Mouse (Mus musculus) retina, postnatal 7 days (tissue): ENCODE data around the gene Asl.

Source experiments
- DNase-seq: peaks from one replicate; pipeline ENCODE4 v3.0.0-alpha.2; 2012; ENCODE audit warnings: low read depth, low spot score

Asl gene

DNA sequence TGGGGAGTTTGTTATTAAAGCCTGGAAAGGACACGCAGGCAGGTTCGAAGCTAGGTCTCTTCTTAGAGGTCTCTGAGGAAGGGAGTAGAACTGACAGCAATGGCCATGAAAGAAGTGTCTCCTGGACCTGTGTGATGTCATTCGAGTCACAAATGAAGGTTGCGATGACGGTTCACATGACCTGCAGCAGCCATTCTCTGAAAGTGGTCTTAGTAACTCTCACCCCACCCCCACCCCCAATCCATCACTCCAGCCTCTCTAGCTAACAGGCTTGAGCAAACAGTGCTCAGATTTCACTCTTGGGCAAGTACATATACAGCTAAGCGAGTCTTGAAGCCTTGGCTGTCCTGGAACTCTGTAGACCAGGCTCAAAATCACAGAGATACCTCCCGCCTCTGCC lies 25.8 kb downstream of the Asl start:
- DNase-seq: no peak

DNA sequence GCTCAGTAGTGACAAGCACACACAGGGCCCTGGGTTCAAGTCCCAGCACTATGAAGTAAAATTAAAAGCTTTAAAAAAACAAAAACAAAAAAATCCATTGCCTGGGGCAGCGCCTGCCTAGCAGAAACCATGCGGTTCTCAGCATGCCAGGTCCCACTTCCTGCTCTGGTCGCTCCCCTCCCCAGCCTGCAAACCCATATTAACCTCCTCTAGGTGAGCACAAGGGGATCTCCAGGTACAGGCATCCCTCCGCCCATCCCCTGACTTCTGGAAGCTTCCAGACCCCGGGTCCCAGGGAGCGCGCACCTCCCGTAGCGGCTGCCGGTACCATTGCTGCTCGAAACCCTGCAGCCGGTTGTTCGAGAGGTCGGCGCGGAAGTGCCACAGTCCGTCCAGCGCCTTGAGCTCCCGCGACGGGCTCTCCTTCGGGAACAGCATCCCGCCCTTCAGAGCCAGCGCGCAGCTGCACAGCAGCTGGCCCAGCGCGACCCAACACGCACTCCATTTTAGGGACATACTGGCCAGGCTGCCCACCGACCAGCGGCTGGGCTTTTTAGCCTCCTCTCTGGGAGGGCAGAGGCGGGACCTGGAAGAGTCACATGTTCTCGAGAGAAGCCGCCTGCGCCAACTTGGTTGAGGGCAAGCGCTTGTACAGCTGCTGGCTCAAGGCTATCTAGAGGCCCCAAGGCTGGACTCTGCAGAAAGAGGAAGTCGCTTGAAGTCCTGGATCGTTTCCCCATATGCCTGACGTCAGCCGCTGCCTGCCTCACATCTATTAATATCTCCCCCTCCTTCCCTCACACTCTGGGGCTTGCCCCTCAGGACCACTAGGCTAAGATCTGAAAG lies 26.5 kb downstream of the Asl start, which contains the start of gene Gusb:
TSS of gene Gusb (minus strand) at position 749 of the 846 bp plus-strand sequence.
- peak; percentile 54 for DNase-seq

DNA sequence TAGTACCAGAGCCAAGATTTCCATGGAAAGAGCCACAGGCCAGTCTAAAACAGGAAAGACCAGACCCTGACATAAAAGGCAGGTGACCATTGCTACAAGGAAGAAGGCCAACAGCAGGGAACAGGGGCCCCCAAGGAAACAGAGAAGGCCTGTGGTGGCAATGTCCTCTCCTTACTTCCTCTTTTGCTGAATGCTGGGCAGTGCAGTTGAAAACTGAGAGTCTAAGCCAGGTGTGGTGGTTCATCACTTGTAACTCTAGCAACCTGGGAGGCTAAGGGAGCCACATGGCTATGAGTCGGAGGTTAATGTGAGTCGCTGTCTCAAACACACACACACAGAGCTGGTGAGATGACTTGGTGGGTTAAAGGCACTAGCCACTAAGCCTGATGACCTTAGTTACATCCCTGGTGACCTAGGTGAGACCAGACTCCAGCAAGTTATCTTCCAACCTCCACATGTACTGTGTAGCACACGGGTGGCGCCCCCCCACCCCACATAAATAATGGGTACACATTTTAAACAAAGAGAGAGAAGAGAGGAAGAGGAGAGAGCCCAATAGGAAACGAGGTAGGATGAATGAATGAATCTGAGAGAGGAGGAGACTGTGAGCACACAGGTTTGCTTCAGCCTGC lies 27.6 kb downstream of the Asl start:
- DNase-seq: no peak

DNA sequence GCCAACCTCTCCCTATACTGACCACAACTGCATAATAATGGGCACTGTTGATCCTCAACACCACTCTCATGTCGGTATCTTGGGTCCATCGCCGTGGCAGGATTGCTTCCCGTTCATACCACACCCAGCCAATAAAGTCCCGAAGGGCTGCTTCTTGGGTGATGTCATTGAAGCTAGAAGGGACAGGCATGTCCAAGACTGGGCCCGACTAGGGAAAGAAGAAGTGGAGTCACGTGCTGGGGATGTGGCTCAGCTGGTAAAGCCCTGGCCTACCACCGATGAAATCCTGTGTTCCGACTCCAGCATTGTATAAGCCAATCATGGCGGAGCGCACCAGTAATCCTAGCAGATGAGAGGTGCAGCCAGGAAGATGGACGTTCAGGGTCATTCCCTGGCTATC lies 28.3 kb downstream of the Asl start:
- no peak for DNase-seq

DNA sequence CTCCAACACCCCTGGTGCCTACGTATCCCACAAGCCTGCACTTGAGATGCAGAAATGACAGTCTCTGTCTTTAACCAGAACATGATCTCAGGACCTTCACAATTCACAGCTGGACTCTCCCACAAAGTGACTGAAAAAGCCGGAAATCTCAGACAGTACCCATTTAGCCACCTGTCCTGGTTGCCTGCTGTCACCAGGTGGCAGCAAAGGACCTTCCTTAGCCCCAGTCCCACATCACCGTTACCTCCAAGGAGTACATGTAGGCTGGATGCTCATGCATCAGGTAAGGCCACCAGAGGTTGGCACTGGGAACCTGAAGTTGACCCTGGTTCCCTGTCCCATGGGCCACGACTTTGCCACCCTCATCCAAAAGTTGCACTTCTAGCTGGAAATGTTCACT lies 29.9 kb downstream of the Asl start:
- DNase-seq: peak; percentile 60

DNA sequence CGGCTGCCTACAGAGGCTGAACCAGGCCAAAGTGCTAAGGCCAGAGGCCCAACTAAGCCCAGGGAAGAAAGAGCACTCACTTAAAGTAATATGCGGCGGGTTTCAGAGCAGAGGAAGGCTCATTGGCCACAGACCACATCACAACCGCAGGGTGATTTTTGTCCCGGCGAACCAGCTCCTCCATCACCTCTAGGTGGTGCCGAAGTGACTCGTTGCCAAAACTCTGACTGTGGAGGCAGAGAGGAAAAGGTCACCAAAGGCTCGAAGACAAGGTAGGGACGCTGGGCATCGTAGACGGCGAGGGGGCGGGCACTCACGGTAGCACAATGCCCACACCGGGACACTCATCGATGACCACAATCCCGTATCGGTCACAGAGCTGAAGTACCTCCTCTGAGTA lies 31.3 kb downstream of the Asl start:
- DNase-seq: no peak

DNA sequence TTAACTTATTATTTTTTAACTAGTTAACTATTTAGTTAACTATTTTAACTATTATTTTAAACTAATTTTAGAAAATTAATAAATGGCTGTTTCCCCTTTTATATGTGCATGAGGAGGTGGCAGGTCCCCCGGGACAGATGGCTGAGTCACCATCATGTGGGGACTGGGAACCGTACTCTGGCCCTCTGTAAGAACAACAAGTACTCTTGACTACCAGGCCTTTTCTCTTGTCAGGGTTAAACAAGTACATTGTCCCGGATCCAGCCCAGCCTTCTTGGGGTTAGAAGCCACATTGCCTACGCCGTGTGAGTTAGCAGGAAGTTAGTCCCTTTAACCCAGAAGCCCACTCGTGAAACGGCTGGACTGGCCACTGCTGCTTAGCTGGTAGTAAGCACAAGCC lies 34.1 kb downstream of the Asl start:
- DNase-seq: no peak

DNA sequence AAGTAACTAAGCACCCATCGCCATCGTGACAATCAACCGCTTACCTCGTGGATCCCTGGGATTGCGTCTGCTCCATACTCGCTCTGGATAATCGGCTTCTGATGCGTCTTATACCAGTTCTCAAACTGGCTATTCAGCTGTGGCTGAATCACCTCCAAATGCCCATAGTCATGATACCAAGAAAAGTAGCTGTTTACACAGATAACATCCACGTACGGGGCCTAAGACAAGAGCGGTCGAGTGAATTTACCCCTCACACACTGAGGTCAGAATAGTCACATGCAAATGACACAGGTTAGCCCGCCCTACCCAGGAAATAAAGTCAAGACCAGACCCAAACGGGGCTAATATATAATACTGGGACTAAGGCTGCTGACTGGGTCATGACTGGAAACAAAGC lies 35.7 kb downstream of the Asl start:
- DNase-seq: no peak

DNA sequence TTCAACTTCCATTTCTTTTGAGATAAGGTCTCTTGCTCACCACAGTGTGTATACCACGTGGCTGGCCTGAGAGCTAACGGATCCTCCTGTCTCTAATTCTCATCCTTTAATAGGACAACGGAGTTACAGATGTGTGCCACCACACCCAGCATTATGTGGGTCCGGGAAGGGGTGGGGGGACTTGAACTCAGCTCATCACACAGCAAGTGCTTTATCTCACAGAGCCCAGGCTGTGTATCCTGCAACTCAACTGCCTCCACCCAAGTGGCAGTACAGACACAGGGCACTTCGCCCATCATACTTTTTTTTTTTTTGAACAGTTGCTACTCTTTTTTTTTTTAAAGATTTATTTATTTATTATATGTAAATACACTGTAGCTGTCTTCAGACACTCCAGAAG lies 37.1 kb downstream of the Asl start:
- DNase-seq: no peak

DNA sequence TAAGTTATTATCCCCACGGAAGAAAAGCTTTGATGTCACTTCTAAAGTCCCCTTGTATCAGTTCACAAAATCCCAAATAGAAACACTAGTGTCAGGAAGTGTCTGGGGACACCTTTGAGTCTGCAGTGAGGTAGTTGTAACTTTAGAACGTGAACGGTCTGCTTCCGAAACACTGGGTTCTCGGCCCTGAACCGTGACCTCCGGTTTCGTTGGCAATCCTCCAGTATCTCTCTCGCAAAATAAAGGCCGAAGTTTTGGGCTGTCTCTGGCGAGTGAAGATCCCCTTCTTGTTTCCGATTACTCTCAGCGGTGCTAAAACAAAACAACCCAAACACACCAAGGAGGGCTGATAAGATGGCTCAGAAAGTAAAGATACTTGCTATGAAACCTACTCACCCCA lies 39.7 kb downstream of the Asl start:
- DNase-seq: no peak

DNA sequence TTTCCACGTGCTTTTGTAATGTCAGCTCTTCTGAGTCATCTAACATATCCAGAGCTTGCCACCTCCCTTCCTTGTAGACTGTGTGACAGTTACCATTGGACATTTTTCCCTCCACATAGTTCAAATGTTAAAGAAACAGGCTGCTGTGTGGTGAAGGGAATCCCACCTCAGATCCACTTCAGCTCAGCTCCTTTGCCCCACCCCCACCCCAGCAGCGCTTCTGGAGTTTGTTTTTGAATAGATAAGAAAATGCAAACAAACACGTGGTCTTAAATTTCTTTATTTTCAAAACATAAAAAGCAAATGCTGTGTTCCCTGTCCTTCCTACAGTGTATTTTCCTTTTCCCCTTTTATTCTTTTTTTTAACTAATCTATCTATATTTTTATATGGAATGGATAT lies 48.8 kb downstream of the Asl start:
- DNase-seq: no peak

DNA sequence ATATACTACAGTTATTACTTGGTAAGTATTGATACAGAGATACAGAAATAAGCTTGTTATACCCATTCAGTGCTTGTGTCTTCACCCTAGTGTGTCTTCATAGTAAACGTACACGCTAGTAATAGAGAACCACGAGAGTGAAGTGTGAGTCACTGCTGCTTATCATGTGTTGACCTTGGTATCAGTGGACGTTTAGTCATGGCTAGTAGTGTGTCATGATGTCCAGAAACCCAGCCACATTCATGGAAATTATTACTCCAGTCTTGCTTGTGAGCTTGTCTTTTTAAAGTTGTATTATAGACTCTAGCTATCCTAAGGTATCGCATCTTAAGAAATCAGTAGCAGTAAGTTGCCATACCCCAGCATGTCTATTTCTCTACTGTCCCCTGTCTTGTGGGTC lies 50.4 kb downstream of the Asl start:
- DNase-seq: no peak

DNA sequence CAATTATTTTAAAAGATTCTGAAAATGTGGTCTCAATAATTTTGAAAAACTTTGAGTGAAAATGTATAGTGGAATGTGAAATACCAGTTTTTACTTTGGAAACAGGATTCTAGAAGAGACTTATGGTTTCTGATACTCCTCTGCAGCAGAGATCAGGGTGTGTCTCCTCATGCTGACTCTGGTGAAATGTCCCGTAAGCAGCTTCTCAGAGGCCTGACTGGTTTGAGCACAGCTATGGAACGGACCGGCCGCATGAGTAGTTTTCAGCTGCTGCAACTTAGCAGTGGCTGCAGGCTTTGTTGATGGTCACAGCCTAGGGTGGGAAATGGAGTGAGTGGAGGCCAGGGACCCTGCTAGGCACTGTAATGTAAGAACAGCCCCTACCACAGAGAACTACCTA lies 51.3 kb downstream of the Asl start:
- DNase-seq: no peak

DNA sequence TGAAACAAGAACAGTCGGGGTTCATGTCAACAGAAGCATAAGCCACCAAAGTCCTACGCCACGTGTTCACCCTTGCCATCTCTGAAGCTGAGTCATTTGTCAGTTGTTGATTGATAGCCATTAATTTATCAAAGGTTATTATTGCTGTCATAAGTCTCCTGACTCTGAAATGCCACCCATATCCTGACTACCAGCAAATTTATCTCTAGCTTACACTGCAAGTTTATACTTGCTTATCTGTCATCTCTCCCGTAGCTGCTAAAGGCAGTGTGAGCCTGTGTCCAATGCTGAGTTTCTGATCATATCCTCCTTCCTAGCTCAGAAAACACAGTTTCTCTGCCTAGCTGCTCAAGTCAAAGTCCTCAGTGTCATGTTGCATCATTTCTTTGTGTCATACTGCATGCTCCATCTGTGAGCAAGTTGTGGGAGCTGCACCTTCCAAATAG lies 54.2 kb downstream of the Asl start:
- DNase-seq: no peak

DNA sequence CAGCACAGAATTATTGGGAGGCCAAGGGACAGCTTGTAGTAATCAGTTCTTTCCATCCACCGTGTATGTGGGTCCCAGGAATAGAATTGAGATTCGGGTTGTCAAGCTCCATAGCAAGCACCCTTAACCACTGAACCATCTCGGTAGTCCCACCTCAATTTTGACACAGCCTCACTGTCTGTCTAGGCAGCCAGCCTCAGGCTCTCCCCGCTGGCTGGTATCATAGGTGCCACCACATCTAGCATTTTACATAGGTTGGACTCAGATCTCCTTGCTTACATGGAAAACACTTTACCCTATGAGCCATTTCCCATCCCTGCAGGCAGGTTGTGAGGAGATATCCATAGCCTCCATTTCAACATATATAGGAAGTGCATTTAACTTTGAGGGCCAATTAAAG lies 54.7 kb downstream of the Asl start:
- no peak for DNase-seq

DNA sequence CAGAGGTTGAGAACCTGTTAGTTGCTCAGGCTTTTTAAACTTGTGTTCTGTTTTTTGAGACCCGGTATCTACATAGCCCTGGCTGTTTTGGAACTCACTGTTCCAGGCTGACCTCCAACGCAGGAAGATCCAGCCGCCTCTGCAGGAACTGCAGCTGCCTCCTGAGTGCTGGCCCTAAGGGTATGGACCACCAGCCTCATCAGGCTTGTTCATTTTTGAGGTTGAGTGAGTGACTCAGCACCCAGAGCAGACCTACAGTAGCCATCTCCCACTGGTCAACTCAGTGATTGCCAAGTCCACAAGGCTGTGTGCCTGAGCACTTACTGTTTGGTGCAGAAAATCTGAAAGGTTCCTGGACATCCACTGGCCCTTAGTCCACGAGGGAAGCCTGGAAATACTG lies 57.6 kb downstream of the Asl start:
- no peak for DNase-seq

DNA sequence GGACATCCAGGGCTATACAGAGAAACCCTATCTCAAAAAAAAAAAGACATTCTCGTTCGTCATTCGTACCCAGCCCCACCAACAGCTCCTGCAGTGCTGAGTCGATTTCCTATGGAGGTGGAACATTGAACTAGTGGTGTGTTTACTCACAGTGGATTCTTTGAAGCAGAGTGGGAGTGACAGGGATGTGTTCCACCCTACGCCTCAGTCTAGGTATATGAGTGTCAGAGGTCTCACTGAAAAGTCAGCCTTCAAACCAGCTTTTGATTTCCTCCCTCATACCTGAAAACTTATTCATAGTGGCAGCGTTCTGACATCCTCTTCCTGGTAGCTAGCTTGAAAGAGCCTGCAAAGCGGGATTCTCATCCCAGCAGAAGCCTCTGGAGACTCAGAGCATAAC lies 60.6 kb downstream of the Asl start:
- no peak for DNase-seq

DNA sequence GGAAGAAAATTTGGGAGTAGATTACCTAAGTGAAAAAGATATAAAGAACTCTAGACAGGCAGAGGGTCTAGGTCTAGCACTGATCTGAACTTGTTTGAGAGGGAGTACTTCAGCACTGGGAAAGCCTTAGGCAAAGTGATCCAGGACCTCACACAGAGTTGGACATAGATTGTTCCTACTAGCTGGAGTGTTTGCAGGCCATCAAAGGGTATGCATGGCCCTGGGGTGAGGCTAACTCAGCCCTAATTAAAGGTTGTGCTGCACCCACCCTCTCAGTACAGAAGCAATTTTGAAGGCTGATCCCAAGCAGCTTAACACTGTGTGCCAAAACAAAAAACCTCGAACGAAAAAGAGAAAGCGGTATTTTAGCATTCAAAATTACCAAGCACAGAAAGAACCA lies 62.6 kb downstream of the Asl start:
- no peak for DNase-seq

DNA sequence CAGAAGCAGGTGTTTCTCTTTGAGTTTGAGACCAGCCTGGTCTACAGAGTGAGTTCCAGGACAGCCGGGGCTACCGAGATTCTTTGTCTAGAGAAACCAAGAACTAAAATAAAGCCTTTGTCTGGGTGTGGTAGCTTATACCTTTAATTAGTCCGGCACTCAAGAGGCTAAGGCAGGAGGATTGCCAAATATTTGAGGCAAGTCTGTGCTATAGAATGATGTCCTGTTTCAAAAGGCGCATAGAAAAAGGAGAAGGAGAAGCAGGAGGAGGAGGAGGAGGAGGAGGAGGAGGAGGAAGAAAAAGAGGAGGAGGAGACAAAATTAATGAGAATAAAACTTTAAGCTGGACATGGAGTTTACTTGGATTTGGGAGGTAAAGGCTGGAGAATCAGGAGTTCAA lies 65.8 kb downstream of the Asl start:
- DNase-seq: no peak
